In the genomic region with DNA sequence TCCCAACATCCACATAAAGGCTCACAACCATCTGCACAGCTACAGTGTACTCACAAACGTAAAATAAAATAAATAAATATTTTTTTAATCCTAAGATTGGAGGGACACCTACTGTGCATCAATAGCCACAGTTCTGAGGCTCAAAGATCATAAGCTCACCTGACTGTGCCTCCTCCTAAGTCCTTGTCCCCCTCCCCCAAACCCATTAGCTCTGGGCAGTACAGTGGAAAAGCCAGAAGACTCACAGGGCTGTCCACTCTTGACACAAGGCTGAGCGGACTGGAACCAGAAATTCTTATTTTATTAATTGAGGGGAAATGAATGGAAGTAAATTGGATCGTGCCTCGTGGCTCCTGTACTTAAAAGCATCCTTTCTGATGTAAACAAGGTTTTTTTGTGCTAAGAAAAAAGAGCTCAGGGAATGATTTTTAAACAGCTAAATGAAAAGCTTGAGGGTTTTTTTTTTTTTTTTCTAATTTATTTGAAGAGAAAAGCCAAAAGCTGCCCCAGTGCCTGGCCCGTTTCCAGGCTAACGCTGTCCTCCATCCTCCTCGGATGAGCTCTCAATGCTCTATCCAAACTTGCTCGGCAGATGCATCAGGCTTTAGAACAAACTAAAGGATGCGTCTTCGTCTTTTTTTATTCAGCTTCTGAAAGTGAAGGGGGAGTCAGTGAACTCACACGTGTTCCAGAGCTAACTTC, we compare ENCODE assay signal across 9 mouse cellular contexts.
DNase-seq lines count a peak whose midpoint lies in the region; ATAC-seq and TF ChIP-seq lines count a peak whose summit lies in the region.
"Had no signal": no experiment of that assay in that cellular context is flagged by ENCODE, and none has a peak within 500 bp of the region (broad histone marks: within the 10 kb centered on the region; RNA-seq: fewer than 3 reads in every experiment).

No protein-coding gene starts in this region.

- TF ChIP-seq POLR2A in cortical plate, adult 2 months (IDR thresholded peaks at IDR 0.05; ENCODE audit: extremely low read depth, insufficient read depth, low read length), result no peak

- DNase-seq in heart, postnatal 25 days (ENCODE audit: low spot score), result no peak
- peak; percentile 84 for DNase-seq in midbrain, embryonic 11.5 days (ENCODE audit: low spot score, missing footprints)
- no peak for DNase-seq in testis, postnatal 14 days (ENCODE audit: low spot score)
- no peak for DNase-seq in urinary bladder, postnatal 10 days (ENCODE audit: low spot score)
- DNase-seq in lung, adult 18-20 months, result no peak
- DNase-seq: adrenal gland, adult 2 months had no signal

- H3K9ac ChIP-seq in heart, embryonic 14.5 days (ENCODE audit: low read length), result no peak overlapping the region
- no peak overlapping the region for H3K9ac ChIP-seq in forebrain, embryonic 15.5 days (replicated peaks)
- no peak overlapping the region for H3K9ac ChIP-seq in midbrain, embryonic 11.5 days (ENCODE audit: low read length)

- no peak overlapping the region for H3K4me3 ChIP-seq in heart, embryonic 14.5 days (ENCODE audit: control insufficient read depth in 1 of 2, insufficient read depth in 1 of 2, low read depth in 1 of 2, low read length in 2 of 2)
- H3K4me3 ChIP-seq in cortical plate, adult 2 months (ENCODE audit: insufficient read depth, low read length), result 0 out of 2 replicates have a peak overlapping the region, but pooled peaks have one; percentile 15
- peak overlapping the region; percentile 27; the same call in 1 of the 2 replicates for H3K4me3 ChIP-seq in forebrain, embryonic 15.5 days
- peak overlapping the region; percentile 29 for H3K4me3 ChIP-seq in midbrain, embryonic 11.5 days (ENCODE audit: low read depth, low read length)

- no peaks in the 10 kb centered on the region for H3K9me3 ChIP-seq in heart, embryonic 14.5 days (ENCODE audit: control insufficient read depth, low read length)
- no peaks in the 10 kb centered on the region for H3K9me3 ChIP-seq in forebrain, embryonic 15.5 days
- H3K9me3 ChIP-seq in midbrain, embryonic 11.5 days (ENCODE audit: control insufficient read depth, low read length), result no peaks in the 10 kb centered on the region

- no peaks in the 10 kb centered on the region for H3K36me3 ChIP-seq in heart, embryonic 14.5 days (ENCODE audit: control insufficient read depth, insufficient read depth, low read length)
- H3K36me3 ChIP-seq in forebrain, embryonic 15.5 days, result no peaks in the 10 kb centered on the region
- no peaks in the 10 kb centered on the region for H3K36me3 ChIP-seq in midbrain, embryonic 11.5 days (ENCODE audit: control insufficient read depth, insufficient read depth, low read length)

- peaks cover 0 to 2% of the 10 kb centered on the region in 2 experiments; a peak in 1 of 4 replicates for H3K4me1 ChIP-seq in heart, embryonic 14.5 days (ENCODE audit: control insufficient read depth in 2 of 2, insufficient read depth in 2 of 2, low read length in 2 of 2)
- H3K4me1 ChIP-seq in cortical plate, adult 2 months (ENCODE audit: control insufficient read depth, insufficient read depth, low read length), result no peaks in the 10 kb centered on the region
- H3K4me1 ChIP-seq in forebrain, embryonic 15.5 days, result peaks cover 16% of the 10 kb centered on the region
- 0 out of 2 replicates have a peak, but pooled peaks cover 2% of the 10 kb centered on the region for H3K4me1 ChIP-seq in midbrain, embryonic 11.5 days (ENCODE audit: control insufficient read depth, insufficient read depth, low read length)

- intact Hi-C loops in heart, postnatal 25 days (cut with DNase I), result no loop called here

- peaks cover 16% of the 10 kb centered on the region; the same call in 1 of the 2 replicates for H3K27me3 ChIP-seq in heart, embryonic 14.5 days (ENCODE audit: control insufficient read depth, insufficient read depth, low read length)
- H3K27me3 ChIP-seq in forebrain, embryonic 15.5 days, result peaks cover 8% of the 10 kb centered on the region; the same call in 1 of the 2 replicates
- H3K27me3 ChIP-seq in midbrain, embryonic 11.5 days (ENCODE audit: control insufficient read depth, insufficient read depth, low read length), result no peaks in the 10 kb centered on the region

- no peak for ATAC-seq in heart, embryonic 14.5 days (ENCODE audit: insufficient number of reproducible peaks, insufficient read depth, low FRiP score, low read depth)
- ATAC-seq in forebrain, embryonic 15.5 days (replicated peaks), result no peak
- ATAC-seq in midbrain, embryonic 11.5 days (ENCODE audit: low FRiP score), result peak; percentile 65; the same call in 1 of the 2 replicates

- WGBS in heart, embryonic 14.5 days, result 22% methylated on average over 11 of the region's 11 CpGs
- WGBS in forebrain, embryonic 15.5 days, result 3% methylated on average over 11 of the region's 11 CpGs
- 12% methylated on average over 11 of the region's 11 CpGs for WGBS in midbrain, embryonic 11.5 days

- H3K27ac ChIP-seq in heart, embryonic 14.5 days (replicated peaks in 1 of 2; ENCODE audit: control insufficient read depth in 1 of 2, insufficient read depth in 1 of 2, low read depth in 2 of 2, low read length in 2 of 2), result no peak overlapping the region
- H3K27ac ChIP-seq in cortical plate, adult 2 months (ENCODE audit: insufficient read depth, low read length), result no peak overlapping the region
- H3K27ac ChIP-seq in forebrain, embryonic 15.5 days (replicated peaks), result no peak overlapping the region
- no peak overlapping the region for H3K27ac ChIP-seq in midbrain, embryonic 11.5 days (ENCODE audit: low read depth, low read length)

- no peak for TF ChIP-seq CTCF in cortical plate, adult 2 months (IDR thresholded peaks at IDR 0.05; ENCODE audit: extremely low read depth, insufficient read depth, low read length)

- peak overlapping the region; percentile 59; the same call in 1 of the 2 replicates for H3K4me2 ChIP-seq in heart, embryonic 14.5 days (ENCODE audit: low read length)
- peak overlapping the region; percentile 52 for H3K4me2 ChIP-seq in forebrain, embryonic 15.5 days (replicated peaks)
- H3K4me2 ChIP-seq in midbrain, embryonic 11.5 days, result peak overlapping the region; percentile 56

Comparison
In these comparisons a context has a peak if more than half of its experiments do, and no peak if none do; other contexts are left out.
1. H3K4me3 ChIP-seq: peak in cortical plate, adult 2 months (single experiment), forebrain, embryonic 15.5 days (single experiment) and midbrain, embryonic 11.5 days (single experiment); none in heart, embryonic 14.5 days (0 of 2).
2. Peak in every context shown above with its lines, with median percentiles within 50 percentile points of each other: H3K4me2 ChIP-seq.